Mouse (Mus musculus): ENCODE measurements at regions not wholly inside any gene's neighbourhood (a gene's known extent, or its start where the extent isn't known, plus 50 kb on each side); places are given as distances from the start of the nearest gene placed in this dataset.
A peak's percentile ranks its signal among the peaks of the same experiment; 100 is the strongest.

DNA sequence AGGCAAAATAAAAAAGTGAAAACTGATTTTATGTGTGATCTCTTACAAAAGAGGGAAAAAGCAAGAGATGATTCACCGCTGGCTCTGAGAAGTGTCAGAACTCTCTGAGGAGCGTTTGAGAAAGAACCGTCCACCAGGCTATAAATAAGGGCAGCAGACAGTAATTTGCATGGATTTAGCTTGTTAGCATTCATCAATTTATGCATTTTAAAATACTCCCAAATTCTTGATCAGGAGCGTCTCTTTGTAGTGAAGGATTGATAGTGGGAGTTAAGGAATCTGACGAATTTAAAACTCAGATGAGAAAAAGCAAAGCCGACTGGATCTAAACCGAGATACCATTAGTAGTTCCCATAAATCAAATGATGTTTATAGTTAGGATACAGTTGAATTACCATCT is 146.8 kb upstream of the Gm10295 start:
- DNase-seq = no peak
- intact Hi-C loops (cut with DNase I; ENCODE audit: low total_unique reads) = no loop called here

DNA sequence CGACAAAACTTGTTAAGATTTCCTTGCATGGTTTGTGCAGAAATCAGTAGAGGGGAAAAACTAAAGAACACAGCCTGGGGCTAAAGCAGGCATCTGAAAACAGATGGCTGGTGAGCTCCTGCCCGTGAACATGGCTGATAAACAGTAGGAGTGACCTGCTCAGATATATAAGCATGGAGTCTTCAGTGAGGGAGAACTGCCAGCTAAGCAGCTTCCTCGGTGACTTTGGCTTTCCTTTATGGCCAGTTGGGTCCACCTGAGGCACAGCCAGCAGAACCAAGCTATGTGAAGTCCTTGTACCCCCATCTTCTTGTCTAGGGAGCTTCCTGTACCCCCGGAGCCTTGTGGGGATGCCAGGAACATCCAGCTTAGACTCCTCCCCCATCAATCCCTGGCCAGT is 139.8 kb upstream of the Gm10295 start:
- intact Hi-C loops (cut with DNase I; ENCODE audit: low total_unique reads) = no loop called here
- no peak for DNase-seq

DNA sequence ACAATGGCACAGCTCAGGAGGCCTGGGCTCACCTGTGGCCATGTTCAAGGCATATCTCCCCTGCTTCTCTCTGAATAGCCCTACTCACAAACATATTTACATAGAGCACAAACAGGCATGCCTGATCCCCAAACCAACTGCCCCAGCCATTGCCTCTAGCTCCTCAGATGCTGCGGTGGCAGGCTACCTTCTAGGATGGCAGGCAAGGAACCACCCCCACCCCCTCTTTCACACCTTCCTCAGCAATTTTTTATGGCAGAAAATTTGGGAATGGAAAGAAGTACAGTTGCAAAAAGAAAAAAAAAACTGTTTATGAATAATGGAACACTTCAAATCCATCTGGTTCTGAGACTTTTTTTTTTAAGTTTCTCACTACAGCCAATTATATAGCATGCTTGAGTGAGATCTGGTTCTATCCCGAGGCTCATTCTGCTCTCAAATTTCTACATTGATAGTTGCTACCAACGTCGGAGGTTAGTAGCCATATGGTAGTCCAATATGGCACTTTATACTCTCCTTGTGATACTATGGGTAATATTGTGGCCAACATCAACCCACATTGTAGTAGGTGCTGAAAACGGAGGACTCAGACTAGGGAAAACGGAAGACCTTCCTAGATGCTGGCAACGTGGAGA is 136.8 kb upstream of the Gm10295 start:
- DNase-seq = no peak
- intact Hi-C loops (cut with DNase I; ENCODE audit: low total_unique reads) = no loop called here

DNA sequence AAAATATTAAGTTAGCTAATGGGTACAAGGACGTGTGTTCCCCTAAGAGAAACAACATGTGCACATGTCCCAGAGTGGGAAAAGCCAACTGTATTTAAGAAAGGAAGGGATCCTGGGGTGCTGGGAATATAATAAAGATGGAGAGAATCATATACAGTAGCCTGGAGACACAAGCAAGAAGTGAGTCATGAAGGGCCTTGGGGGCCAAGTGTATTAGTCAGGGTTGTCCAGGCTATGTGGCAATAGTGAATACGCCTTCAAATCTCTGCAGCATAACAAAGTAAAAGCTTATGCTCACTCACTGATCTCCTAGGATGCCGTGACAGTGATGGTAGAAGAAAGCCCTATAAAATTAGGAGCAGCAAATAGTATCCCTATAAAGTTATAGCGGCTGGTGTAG is 124.1 kb upstream of the Gm10295 start:
- no peak for DNase-seq
- intact Hi-C loops (cut with DNase I; ENCODE audit: low total_unique reads) = no loop called here

DNA sequence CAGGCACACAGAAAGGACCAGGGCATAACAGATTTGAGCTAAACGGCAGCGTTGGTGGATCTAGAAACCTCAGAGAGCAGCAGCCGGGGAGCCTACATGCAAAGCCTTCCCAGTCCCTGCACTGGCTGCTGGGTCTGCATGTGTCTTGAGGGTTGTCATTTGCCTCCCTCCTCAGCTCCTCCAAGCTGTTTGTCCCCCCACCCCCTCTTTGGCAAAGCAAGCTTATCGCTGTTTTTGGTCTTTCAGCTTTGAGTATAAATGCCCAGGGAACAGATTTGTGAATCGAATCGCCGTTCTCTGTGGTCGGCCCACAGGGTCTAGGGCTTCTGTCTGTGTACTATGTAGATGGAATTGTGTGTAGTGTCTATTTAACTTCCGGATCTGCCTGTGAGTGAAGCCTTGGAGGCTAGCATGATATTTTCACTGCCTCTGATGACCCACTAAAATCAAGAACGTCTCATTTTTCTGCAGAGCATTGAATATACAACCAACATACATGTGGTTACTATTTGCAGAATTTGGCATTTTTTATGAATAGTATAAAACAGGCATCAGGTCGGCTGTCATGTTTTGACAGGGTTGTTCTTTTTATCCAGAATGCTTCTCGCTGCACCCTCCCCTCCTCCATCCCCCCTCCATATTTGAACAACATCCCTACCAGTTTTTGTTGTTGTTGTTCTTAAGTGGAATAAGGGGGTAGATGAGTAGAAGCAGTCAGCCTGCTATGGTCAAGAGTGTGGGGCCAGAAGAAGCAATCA is 121.3 kb upstream of the Gm10295 start:
- no peak for DNase-seq
- intact Hi-C loops (cut with DNase I; ENCODE audit: low total_unique reads) = no loop called here

DNA sequence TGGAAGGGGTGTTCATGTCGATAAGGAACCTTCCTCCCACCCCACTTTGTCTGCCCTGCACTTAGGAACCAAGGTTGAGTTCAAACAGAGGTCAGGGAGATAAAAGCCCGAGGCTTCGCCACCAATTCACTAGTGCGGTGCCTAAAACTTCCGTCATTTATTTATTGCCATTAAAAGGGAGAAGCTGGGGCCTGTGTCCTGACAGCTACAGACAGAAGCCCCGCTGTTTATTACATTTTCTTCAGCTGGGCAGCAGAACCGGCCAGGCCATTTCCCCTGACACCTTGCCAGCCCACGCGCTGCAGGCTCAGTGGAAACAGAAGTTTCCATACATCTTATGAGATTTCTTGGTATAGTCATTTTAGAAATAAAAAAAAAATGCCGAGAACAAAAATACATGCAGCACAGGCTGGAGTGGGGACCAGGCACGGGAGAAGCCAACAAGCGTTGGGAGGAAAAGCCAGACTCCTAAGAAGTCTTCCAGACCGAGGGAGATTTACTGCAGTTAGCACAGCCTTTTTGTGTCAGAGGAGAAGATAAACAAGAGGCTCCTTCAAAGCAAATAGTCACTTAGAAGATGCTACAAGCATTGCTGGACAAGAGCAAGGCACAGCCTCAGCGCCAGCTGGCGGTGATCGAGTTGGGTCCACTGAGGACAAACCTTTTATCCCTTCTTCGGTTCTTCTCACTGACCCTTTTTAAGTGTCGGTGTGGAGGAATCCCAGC is 120.5 kb upstream of the Gm10295 start:
- DNase-seq = peak; percentile 42
- intact Hi-C loops (cut with DNase I; ENCODE audit: low total_unique reads) = no loop called here

DNA sequence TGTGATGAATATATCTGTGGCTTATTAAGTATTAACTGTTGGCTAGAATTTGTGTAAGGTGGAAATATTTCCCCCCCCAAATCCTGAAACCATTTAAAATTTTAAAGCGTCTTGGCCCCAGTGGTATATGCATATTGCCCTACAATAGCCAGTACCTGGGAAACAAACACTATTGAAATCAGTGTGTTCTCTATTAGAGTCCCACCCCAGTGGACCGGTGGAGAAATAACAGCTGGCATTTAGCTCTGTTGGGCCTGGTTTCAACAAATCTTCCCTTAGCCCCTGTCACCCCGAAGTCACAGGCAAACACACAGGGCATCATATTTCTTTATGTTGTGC is 120.0 kb upstream of the Gm10295 start:
- DNase-seq = no peak
- intact Hi-C loops (cut with DNase I; ENCODE audit: low total_unique reads) = no loop called here

DNA sequence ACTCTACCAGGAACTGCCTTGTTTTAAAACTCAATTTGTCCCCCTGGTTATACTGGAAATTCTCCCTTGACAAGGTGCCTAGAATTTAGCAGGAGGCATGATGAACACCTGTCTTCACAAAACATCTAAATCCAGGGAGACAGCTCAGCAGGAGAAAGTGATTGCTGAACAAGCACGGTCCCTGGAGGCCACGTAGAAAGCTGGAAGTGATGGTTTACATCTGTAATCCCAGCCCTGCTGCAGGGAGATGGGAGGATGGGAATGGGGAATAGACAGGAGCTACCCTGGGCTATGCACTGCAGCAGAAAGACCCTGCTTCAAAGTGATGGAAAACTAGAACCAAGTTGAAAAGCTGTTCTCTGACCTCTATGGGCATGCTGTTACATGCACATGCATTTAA is 119.1 kb upstream of the Gm10295 start:
- no peak for DNase-seq
- intact Hi-C loops (cut with DNase I; ENCODE audit: low total_unique reads) = no loop called here

DNA sequence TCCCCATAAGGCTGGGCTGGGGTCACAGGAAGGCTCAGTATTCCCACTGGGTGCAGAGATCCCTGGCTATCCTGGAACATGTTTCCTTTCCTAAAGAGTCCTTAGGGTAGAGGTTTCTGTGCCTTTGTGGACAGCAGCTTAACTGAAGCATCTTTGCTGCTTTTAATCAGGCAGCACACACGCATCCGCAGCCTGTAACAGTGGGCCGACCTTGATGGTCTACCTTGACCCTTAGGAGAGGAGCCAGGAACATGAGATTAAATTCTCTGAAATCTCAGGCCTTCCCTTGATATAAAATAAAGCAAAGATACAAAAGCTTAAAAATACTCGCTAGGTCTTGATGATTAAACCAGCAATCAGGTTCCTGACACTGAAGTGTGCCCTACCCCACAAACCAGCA is 118.7 kb upstream of the Gm10295 start:
- no peak for DNase-seq

DNA sequence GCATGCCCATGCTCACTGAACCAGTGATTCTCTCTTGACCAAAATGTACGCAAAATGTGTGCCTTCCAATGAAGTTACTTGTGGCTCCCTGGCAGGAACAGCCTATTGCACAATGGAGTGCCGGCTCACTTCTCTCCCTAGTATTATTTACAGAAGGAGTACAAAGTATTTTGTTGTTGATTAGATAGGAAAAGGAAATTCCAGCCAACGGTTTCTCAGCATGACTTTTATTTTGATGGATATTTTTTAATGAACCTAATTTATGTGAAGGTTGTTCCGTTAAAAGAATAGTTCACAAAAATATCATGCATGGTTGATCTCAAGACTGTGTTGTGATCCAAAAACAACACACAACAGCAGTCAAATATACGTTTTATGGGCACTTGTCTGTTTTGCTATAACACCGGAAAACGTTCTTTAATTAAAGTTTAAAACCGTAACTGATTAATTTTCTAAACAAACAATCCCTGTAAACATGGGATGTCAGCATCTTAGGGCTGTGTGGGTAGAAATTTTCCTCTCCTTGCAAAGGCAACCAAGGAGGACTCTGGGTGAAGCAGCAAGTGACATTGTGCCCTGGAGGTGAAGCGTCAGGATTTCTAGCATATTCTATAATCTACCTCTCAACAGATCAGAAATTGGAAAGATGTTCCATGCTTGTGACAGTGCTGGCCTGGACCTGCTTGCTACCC is 116.3 kb upstream of the Gm10295 start:
- intact Hi-C loops (cut with DNase I; ENCODE audit: low total_unique reads) = no loop called here
- DNase-seq = no peak

More for the DNA sequence above, 118.7 kb upstream of the Gm10295 start:
- intact Hi-C loops (cut with DNase I; ENCODE audit: low total_unique reads) = no loop called here

DNA sequence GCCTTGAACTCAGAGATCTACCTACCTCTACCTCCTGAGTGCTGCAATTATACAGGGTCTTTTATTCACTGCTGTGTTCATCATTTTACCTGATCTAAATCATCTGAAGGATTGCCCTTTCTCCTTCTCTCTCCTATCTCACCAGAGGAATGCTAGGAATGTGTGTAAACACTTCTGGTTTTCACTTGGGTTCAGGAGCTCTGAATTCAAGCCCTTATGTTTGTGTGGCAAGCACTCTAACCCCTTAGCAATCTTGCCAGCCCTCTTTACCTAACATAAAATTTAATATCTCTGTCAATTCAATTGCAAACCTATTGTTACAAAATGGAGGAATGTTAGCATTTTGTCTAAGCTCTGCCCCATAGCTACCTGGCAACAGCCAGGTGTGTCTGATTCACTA is 112.8 kb upstream of the Gm10295 start:
- intact Hi-C loops (cut with DNase I; ENCODE audit: low total_unique reads) = no loop called here
- DNase-seq = no peak

DNA sequence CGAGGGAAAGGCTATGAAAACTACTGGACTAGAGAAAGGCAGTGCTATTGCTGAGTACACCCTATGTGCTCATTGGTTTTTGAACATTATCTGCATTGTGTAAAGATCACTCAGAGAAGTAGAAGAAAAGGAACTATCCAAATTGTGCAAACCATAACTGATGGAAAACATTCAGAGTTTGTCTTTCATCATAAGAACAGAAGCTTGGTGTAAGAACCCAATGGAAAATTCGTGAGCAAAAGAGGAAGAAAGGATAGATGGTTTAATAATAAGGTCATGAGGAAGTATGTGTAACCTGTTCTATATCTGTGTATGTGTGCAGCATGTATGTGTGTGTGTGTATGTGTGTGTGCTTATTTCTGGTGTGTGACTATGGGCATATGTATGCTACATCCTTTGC is 112.3 kb upstream of the Gm10295 start:
- intact Hi-C loops (cut with DNase I; ENCODE audit: low total_unique reads) = no loop called here
- no peak for DNase-seq

DNA sequence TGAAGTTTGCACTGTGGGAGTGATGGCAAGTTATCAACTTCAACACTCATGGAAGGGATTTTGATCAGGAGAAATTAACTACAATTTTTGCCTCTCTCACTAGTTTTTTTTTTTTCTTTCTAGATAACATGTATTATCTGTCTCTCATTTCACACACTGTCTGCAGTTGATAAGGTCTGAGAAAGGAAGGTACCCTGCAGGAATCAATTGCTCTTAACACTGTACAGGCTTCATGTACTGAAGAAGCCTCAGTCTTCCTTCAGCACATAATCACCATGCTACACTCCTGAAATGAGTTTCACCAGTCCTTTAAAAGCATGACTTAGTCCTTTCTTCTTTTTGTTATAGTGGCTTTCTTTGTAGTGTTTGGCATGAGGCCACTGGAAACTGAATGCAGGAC is 108.5 kb upstream of the Gm10295 start:
- DNase-seq = no peak
- intact Hi-C loops (cut with DNase I; ENCODE audit: low total_unique reads) = no loop called here

DNA sequence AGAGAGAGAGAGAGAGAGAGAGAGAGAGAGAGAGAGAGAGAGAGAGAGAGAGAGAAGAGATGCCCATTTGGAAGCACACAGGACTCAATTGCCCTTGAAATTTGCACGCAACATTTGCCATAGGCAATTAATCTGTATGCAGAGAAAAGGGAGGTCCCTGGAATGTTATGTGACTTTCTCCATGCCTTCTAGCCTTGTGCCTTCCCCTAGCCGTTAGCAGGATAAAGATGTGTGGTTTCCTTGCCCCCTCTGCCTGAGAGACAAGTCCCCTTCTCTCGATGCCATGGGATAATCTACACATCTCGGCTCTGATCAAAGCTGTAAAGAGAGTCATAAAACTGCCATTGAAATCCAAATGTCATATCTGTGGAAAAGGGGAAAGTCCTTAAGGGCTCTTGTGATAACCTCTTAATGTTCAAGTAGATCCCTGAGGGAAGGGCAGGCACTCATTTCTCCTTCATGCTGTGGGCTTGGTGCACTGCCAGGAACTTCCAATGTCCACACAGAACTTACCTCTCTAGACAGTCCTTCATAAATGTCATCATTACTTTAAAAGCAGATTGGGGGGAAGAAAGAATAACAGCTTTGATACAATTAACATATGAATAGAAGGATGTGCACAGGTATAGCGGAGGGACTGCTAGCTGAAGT is 106.9 kb upstream of the Gm10295 start:
- no peak for DNase-seq
- intact Hi-C loops (cut with DNase I; ENCODE audit: low total_unique reads) = no loop called here

DNA sequence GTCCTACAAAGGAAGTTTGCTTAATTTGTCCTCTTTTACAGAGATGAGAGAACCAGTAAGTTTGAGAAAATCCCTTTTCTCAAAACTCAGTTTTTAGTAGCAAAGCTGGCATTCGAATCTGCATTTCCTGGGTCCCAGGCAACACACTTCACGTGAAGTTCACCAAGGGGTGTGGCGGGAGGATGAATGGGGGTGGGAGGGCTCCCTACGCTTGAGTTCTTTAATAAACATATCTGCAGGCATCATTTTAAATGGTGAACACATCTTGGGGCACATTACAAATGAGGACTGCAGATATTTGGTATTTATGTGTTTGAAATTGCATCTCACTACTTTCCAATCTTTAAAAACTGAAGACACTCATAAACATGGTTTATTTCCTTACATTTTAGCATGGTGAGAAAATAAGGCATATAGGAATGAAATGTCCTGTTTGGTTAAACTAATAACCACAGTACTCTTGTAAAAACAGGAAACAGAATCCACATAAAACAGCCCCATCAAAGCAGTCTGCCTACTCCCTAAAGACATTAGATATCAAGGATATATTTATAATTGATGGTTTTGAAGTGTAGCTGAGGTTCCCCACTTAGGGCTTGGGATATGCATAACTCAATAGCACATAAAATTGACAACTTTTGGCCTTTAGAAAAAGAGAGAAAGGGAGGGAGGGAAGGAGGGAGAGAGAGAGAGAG is 106.3 kb upstream of the Gm10295 start:
- DNase-seq = no peak
- intact Hi-C loops (cut with DNase I; ENCODE audit: low total_unique reads) = no loop called here

DNA sequence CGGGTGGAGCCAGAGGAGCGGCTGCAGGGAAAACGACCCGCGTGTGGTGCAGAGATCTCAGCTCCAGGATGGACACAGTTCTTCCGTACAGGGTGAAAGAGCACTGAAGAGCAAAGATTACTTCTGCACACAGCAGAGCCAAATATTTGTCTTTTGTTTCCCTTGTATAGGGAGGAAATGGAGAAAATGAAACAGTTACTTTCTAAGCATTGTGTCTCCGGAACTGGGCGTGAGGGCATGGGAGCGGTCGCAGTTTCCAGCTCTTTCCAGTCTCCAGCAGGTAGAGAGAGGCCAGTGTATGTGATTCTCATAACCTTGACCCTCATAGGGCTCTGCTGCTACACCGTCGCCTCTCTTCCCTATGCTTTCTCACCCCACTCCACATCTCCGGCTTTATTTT is 105.1 kb upstream of the Gm10295 start:
- DNase-seq = no peak
- intact Hi-C loops (cut with DNase I; ENCODE audit: low total_unique reads) = no loop called here

DNA sequence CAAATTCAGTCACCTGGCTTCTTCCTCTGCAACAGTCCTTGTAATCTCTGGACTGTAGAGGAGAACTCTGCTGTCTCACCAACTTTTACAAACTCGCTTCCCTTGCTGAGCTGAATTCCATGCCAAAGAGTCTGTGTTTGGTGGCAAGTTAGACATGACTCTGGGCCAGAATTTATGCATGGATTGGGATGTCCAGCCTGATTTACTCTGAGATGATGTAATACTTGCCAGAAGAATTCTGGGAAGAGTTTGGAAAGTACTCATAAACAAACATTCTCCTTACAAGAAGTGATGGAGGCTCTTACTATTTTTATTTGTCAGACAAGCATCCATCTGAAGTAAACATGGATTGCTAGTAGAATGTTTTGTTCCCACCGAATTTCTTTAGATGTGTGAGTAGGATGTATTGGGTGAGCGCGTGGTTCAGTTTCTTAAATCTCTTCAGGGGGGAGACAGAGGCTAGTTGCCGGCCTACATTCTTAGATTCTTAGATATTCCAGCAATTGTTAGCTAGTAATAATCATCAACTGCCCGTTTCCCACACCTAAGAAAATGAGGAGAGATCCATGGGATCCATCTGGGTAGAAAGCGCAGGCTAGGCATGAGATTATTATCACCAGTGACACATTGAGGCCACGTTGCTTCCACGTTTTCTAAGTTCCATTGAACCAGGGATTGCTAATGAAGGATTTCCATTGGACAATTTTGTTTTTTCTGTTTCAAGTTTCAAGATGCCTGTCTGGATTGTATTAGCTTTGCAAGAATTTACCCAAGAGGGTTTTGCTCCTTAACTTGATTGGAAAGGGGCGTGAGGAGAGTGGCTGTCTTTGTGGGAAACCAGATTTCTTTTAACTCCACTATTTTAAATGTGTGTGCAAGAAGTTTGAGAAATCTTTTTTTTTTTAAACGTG is 89.3 kb upstream of the Gm10295 start:
- intact Hi-C loops (cut with DNase I; ENCODE audit: low total_unique reads) = no loop called here

DNA sequence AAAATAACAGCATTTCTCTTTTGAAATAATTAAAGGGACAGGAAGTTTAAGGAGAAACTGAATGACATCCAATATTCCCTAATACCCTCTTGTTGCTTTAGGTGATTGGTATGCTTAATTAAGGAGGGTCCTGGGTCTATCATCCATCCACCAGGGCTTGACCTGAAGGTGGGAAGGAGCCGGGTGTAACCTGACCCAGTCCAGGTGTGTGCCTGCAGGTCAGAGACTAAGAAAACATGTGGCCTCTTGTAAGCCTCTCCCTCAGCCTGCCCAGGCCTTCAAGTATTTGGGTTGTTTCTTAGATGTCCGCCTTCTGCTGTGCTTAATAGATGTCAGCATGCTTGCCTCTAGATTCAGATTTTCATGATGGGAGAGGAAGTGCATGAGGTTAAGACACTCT is 74.7 kb upstream of the Gm10295 start:
- no peak for DNase-seq
- intact Hi-C loops (cut with DNase I; ENCODE audit: low total_unique reads) = no loop called here

More for the DNA sequence above, 89.3 kb upstream of the Gm10295 start:
- DNase-seq = no peak
